Mouse (Mus musculus) embryonic facial prominence, embryonic 14.5 days (tissue): Measurements from ENCODE around the gene Phf10. TPM values are rescaled to one million over a fixed set of nuclear protein-coding genes. Genes with fewer than 3 reads are reported as not detected.
"Not testable (repeated sequence)": the region's sequence is repeated elsewhere in the genome, so short reads cannot be mapped to it uniquely, and the experiment has no call there.

Experiments
- ATAC-seq: fragments of 200-750 bp; cut with Nextera tagmentation; 2 replicates; pipeline ENCODE4 v1.8.0; 2017; ENCODE audit warnings: low read depth, moderate number of reproducible peaks, moderate TSS enrichment
- DNase-seq: peaks from one replicate; pipeline ENCODE4 v3.0.0-alpha.2; 2015; ENCODE audit warnings: low spot score
- H3K27ac ChIP-seq: fragments of 300-500 bp; sonication (generic); replicated peaks from 2 replicates; pipeline ENCODE4 v1.5.1; 2014; ENCODE audit warnings: low read depth, mild to moderate bottlenecking, low read length, moderate library complexity
- H3K27me3 ChIP-seq: fragments of 300-500 bp; sonication (generic); replicated peaks from 2 replicates; pipeline ENCODE4 v1.6.1; 2014; ENCODE audit warnings: low read length; ENCODE audit not compliant: control insufficient read depth, insufficient read depth
- H3K36me3 ChIP-seq: fragments of 300-500 bp; sonication (generic); 2 replicates; pipeline ENCODE4 v1.6.1; 2014; ENCODE audit warnings: low read length, mixed read lengths; ENCODE audit not compliant: control insufficient read depth, insufficient read depth
- H3K4me1 ChIP-seq: fragments of 300-500 bp; sonication (generic); 2 replicates; pipeline ENCODE4 v1.6.1; 2014; ENCODE audit warnings: antibody characterized with exemption, low read length; ENCODE audit not compliant: control insufficient read depth, insufficient read depth
- H3K4me2 ChIP-seq: fragments of 300-500 bp; sonication (generic); 2 replicates; pipeline ENCODE4 v1.6.1; 2014; ENCODE audit warnings: low read depth, mild to moderate bottlenecking, low read length, moderate library complexity, mixed read lengths
- H3K4me3 ChIP-seq: fragments of 300-500 bp; sonication (generic); 2 replicates; pipeline ENCODE4 v1.5.1; 2014; ENCODE audit warnings: low read depth, mild to moderate bottlenecking, low read length
- H3K9ac ChIP-seq: fragments of 300-500 bp; sonication (generic); 2 replicates; pipeline ENCODE4 v1.6.1; 2014; ENCODE audit warnings: low read depth, mild to moderate bottlenecking, low read length, moderate library complexity, mixed read lengths
- H3K9me3 ChIP-seq: fragments of 300-500 bp; sonication (generic); 2 replicates; pipeline ENCODE4 v1.6.1; 2016; ENCODE audit warnings: low read length; ENCODE audit not compliant: control insufficient read depth
- WGBS: fragments of 180-500 bp; shearing (Covaris S2); extraction: QIAGEN DNeasy Blood & Tissue Kit; methylation state at CpG from one replicate; pipeline ENCODE4 v1.1.7; 2014; 5-methylcytosine and 5-hydroxymethylcytosine counted together
- polyA plus RNA-seq: library from polyadenylated mRNA; unstranded; fragments of >200 nt; fragmentation: Nextera tagmentation; extraction: Ambion mirVana; gene quantifications from 2 replicates; pipeline ENCODE4 v1.2.1, GENCODE M21; 2014

The Phf10 gene
- polyA plus RNA-seq, 1 experiment from 2014 or later = 52.0 TPM

DNA sequence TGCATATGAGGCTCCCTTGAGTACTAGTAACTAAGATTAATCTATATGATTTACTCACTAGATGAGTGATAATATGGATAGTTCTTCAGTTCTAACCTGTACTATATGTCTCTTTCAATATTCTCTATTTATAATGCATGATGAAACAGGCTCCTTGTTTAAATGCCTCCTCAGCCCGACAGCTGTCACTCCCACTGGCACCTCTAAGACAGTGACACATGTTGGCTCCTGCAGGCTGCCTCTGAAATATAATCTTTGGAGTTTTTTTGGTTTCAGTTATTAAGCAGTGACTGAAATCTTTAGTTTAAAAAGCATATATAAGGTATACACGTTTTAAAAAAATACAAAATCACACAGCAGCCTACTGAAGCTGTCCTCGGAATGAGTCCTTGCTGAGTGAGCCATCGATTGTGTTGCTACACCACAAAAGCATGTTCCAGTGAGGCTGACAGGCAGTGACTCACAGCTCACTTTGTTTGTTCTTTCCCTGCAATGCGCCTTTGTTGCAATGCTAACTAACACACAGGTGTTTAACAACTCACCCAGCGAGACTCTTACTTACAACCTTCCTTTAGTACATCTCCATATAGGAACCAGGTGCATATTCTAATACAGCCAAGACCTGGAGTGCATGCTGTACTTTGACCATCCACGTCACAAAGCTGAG is 11.8 kb downstream of the Phf10 start:
- H3K27me3 ChIP-seq = no peaks in the 10 kb centered on the region
- ATAC-seq (no peak), DNase-seq (no peak)
- H3K9ac ChIP-seq = no peak overlapping the region
- H3K4me3 ChIP-seq = no peak overlapping the region
- H3K36me3 ChIP-seq = peaks cover 85% of the 10 kb centered on the region
- no peaks in the 10 kb centered on the region for H3K9me3 ChIP-seq
- H3K4me2 ChIP-seq = no peak overlapping the region
- WGBS = 85% methylated on average over 7 of the region's 7 CpGs
- no peak overlapping the region for H3K27ac ChIP-seq
- peaks cover 3% of the 10 kb centered on the region for H3K4me1 ChIP-seq

DNA sequence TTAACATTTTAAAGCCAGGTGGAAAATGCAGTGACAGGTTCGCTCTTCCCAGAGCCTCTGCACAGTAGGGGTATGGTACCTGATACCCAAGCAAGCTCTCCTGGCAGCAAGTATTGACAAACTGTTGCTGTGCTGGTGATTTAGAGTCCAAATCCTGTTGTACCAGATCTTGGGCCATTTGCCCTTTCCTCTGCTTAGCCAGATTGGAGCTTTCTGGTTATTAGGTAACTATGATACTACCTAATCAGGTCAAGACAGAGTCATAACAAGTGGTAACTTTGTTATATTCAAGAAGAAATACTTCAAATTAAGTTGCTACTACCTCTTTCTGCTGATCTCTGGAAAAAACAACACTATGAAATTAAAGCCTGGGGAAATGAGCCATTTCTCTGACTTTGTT is 16.5 kb downstream of the Phf10 start:
- Histone ChIP-seq H3K27me3 (no peaks in the 10 kb centered on the region), H3K9me3 (no peaks in the 10 kb centered on the region), H3K36me3 (peaks cover 41% of the 10 kb centered on the region), H3K4me3 (0 out of 2 replicates have a peak overlapping the region, but pooled peaks have one; percentile 65), H3K4me2 (peak overlapping the region; percentile 72; the same call in 1 of the 2 replicates), H3K4me1 (peaks cover 9% of the 10 kb centered on the region), H3K9ac (no peak overlapping the region), H3K27ac (no peak overlapping the region)
- DNase-seq (no peak), ATAC-seq (no peak)
- whole genome bisulfite sequencing = 96% methylated on average over 1 of the region's 1 CpGs

DNA sequence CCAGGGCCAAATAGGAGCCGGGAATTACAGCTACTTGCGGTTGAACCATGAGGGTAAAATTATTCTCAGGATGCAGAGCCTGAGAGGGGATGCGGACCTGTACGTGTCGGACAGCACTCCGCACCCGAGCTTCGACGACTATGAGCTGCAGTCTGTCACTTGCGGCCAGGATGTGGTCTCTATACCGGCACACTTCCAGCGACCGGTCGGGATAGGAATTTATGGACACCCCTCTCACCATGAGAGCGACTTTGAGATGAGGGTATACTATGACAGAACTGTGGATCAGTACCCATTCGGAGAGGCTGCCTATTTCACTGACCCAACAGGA is 17.4 kb downstream of the Phf10 start:
- WGBS = 22% methylated on average over 16 of the region's 16 CpGs

DNA sequence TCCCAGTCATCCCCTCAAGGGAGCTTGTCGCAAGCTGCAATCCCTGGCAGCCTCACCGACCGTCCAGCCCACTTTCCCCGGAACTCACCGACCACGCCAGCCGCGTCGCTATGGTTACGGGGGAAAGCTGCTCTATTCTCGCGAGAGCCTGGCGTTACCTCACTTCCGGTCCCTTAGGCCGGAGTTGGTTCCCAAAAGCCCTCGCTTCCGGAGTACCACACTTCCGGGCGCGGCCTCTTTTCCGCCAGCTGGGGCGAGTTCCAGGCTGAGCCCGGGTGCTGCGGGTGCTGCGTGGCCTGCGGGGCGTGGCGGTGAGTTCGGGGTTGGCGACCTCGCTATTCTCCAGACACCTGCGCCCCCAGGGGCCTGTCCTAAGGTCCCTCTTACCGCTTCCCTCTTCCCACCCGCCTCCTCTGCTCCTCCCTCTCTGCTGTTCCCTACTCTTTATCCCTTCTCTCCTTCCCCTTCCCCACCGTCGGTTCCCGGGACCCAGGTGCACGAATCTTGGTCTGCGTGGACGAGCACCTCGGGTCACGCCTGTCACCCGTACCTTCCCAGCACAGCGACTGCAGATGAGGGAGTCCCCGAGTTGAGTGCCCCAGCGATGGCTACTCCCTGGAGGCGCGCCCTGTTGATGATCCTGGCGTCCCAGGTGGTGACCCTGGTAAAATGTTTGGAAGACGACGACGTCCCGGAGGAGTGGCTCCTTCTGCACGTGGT is 17.9 kb downstream of the Phf10 start, which contains the start of the genes Wdr27 and 1600012H06Rik:
Gene Wdr27 (minus strand): TSS at position 150 of the 720 bp plus-strand sequence.
Gene 1600012H06Rik (plus strand): TSS at position 176 of the 720 bp plus-strand sequence.
- Histone ChIP-seq H3K4me1 (peaks cover 9% of the 10 kb centered on the region), H3K36me3 (peaks cover 29% of the 10 kb centered on the region), H3K27me3 (no peaks in the 10 kb centered on the region), H3K9ac (peak within 1 kb of the TSS; percentile 79), H3K4me3 (peak within 1 kb of the TSS; percentile 65), H3K27ac (peak within 1 kb of the TSS; percentile 78), H3K9me3 (no peaks in the 10 kb centered on the region), H3K4me2 (peak within 1 kb of the TSS; percentile 72)
- DNase-seq = peak; percentile 99
- ATAC-seq = peak; percentile 98
- under 1% methylated on average over 50 of the region's 54 CpGs for WGBS

More for the DNA sequence above, 17.4 kb downstream of the Phf10 start:
- Histone ChIP-seq H3K4me2 (peak overlapping the region; percentile 72), H3K36me3 (peaks cover 34% of the 10 kb centered on the region), H3K9ac (peak overlapping the region; percentile 79), H3K27me3 (no peaks in the 10 kb centered on the region), H3K4me3 (peak overlapping the region; percentile 65), H3K4me1 (peaks cover 9% of the 10 kb centered on the region), H3K27ac (peak overlapping the region; percentile 52; the same call in 1 of the 2 replicates), H3K9me3 (no peaks in the 10 kb centered on the region)
- ATAC-seq (no peak; the same call in 1 of the 2 replicates), DNase-seq (peak; percentile 8)

DNA sequence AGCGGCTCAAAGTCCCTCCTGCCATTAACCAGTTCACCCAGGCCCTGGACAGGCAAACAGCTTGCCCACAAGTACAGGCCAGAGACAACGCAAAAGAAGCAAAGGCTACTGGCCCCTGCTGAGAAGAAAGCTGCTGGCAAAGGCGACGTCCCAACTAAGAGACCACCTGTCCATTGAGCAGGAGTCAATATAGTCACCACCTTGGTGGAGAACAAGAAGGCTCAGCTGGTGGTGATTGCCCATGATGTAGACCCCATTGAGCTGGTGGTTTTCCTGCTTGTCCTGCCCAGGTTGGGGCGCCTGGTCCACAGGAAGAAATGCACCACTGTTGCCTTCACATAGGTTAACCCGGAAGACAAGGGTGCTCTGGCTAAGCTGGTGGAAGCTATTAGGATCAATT is 18.9 kb downstream of the Phf10 start:
- Histone ChIP-seq H3K36me3 (peaks cover 21% of the 10 kb centered on the region), H3K4me3 (peak overlapping the region; percentile 65), H3K27ac (0 out of 2 replicates have a peak overlapping the region, but pooled peaks have one; percentile 78), H3K9ac (peak overlapping the region; percentile 79; the same call in 1 of the 2 replicates), H3K4me2 (peak overlapping the region; percentile 72)
- ATAC-seq, DNase-seq, H3K9me3 ChIP-seq, H3K27me3 ChIP-seq, H3K4me1 ChIP-seq: not testable (repeated sequence)
- 69% methylated on average over 6 of the region's 6 CpGs for WGBS

DNA sequence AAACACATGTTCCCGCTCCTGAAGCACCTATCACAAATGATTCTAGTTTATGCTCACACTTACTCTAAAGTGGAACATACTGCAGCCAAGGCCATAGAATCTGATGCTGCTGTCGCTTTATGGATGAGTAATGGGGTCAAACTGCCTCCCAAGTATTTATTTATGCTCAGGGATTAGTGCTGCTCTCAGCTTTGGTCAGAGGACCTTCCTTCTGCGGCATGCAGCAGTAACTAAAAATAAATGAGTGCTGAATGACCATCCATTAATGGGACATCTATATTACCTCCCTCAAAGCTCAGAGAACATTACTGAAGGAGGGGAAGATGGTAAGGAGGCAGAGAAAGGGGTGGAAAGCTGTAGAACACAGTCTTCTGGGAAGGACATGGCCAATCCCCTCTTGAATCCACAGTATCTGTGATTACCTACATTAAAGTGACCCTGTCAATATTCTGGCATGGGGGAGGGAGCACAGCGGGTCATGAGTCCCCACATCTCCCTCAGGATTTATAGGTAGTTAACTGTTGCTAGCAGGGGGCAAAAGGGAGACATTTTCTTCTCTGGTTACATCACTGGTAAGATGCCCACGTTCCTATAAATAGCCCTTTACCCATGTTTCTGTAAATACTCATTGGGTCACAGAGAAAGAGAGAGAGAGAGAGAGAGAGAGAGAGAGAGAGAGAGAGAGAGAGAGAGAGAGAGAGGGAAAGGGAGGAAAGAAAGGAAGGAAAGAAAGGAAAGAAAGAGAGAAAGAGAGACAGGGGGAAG is 25.1 kb downstream of the Phf10 start:
- Histone ChIP-seq H3K36me3 (no peaks in the 10 kb centered on the region), H3K4me2 (no peak overlapping the region), H3K9ac (no peak overlapping the region), H3K27ac (no peak overlapping the region), H3K4me3 (no peak overlapping the region), H3K9me3 (no peaks in the 10 kb centered on the region), H3K27me3 (no peaks in the 10 kb centered on the region), H3K4me1 (no peaks in the 10 kb centered on the region)
- ATAC-seq (no peak), DNase-seq (no peak)
- WGBS = 70% methylated on average over 5 of the region's 5 CpGs

DNA sequence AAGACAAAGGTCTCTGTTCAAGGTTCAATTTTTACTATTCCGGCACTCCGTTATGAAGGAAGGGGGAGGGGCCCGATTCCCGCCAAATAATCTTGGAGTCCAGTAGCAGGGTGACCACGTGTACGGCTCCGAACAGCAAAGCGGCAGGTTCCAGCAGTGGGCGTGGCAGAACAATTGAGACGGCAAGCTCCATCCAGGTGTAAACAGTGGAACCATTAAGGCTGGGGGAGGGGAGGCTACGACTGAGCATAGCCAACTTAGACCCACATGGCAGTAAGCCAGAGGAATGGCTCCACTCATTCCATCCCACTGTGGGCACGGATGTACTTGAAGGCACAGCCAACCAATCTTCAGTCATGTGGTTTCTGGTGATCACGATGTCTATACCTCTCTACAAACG is 25.8 kb downstream of the Phf10 start:
- 83% methylated on average over 11 of the region's 14 CpGs for WGBS
- not testable (repeated sequence) for H3K27ac ChIP-seq

DNA sequence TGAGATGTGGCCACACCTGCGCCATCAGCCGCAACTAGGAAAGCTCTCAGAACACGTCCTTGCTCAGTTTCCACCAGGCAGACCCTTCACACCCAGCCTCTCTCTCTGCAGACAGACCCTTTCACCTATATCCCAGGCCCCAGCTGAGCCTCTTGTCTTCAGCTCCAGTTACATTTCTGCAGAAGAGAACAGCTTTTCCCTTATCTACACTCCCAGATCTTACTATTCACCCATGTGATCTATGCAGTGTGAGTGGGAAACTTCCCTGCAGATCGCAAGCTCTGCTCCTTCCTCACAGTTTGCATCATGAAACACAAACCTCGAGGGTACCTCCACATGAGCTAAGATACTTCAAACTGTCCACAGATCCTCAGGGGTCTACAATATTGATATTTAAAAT is 29.6 kb downstream of the Phf10 start:
- no peaks in the 10 kb centered on the region for H3K27me3 ChIP-seq
- H3K9me3 ChIP-seq = 0 out of 2 replicates have a peak, but pooled peaks cover 3% of the 10 kb centered on the region
- no peaks in the 10 kb centered on the region for H3K36me3 ChIP-seq
- H3K27ac ChIP-seq = no peak overlapping the region
- 85% methylated on average over 5 of the region's 5 CpGs for WGBS
- H3K4me3 ChIP-seq = no peak overlapping the region
- DNase-seq (no peak), ATAC-seq (no peak)
- H3K4me2 ChIP-seq = no peak overlapping the region
- H3K4me1 ChIP-seq = no peaks in the 10 kb centered on the region
- no peak overlapping the region for H3K9ac ChIP-seq

More for the DNA sequence above, 25.8 kb downstream of the Phf10 start:
- not testable (repeated sequence) for H3K4me3 ChIP-seq, H3K9me3 ChIP-seq, ATAC-seq, H3K36me3 ChIP-seq, H3K27me3 ChIP-seq, H3K4me1 ChIP-seq, H3K4me2 ChIP-seq, H3K9ac ChIP-seq, DNase-seq
